Mouse (Mus musculus) liver, embryonic 14.5 days (tissue): ENCODE measurements around the gene Usp24. TPM values are rescaled to one million over a fixed set of nuclear protein-coding genes. Genes with fewer than 3 reads are reported as not detected.
A peak's percentile ranks its signal among the peaks of the same experiment; 100 is the strongest.

Experiments
- ATAC-seq: fragments of 200-750 bp; cut with Nextera tagmentation; 2 replicates; pipeline ENCODE4 v1.8.0; 2017; ENCODE audit warnings: moderate number of reproducible peaks, mild to moderate bottlenecking, moderate library complexity; ENCODE audit not compliant: insufficient read depth
- DNase-seq, 3 experiments: peaks; one replicate each; pipeline ENCODE4 v3.0.0-alpha.2; 2012 to 2013; ENCODE audit warnings: low read depth in 3 of 3, low spot score in 3 of 3
- H3K27ac ChIP-seq: fragments of 300-500 bp; sonication (generic); 2 replicates; pipeline ENCODE4 v1.5.1; 2014; ENCODE audit warnings: moderate library complexity, mild to moderate bottlenecking, control low read depth, inconsistent platforms
- H3K27me3 ChIP-seq: fragments of 300-500 bp; sonication (generic); 2 replicates; pipeline ENCODE4 v1.6.1; 2014; ENCODE audit warnings: mild to moderate bottlenecking, low read length, moderate library complexity; ENCODE audit not compliant: control insufficient read depth, insufficient read depth
- H3K36me3 ChIP-seq: fragments of 300-500 bp; sonication (generic); replicated peaks from 2 replicates; pipeline ENCODE4 v1.6.1; 2014; ENCODE audit warnings: low read depth; ENCODE audit not compliant: control insufficient read depth, insufficient read depth
- H3K4me1 ChIP-seq, 2 experiments: fragments of 200-500 bp in 1 of 2; fragments of 300-500 bp in 1 of 2; sonication (generic) in 1 of 2; replicated peaks; 2 replicates each; pipeline ENCODE4 v1.6.1; 2012 to 2014; ENCODE audit warnings: antibody characterized with exemption in 1 of 2, inconsistent platforms in 1 of 2, low read length in 1 of 2; ENCODE audit not compliant: control insufficient read depth in 2 of 2, insufficient read depth in 2 of 2
- H3K4me2 ChIP-seq: fragments of 300-500 bp; sonication (generic); 2 replicates; pipeline ENCODE4 v1.6.1; 2014; ENCODE audit warnings: low read depth, mild to moderate bottlenecking, control low read depth, moderate library complexity
- H3K4me3 ChIP-seq, 2 experiments: fragments of 200-500 bp in 1 of 2; fragments of 300-500 bp in 1 of 2; sonication (generic) in 1 of 2; 2 replicates each; pipeline ENCODE4 v1.5.1; 2012 to 2014; ENCODE audit warnings: low read depth in 2 of 2, low read length in 2 of 2, mild to moderate bottlenecking in 2 of 2, control low read depth in 1 of 2, inconsistent platforms in 1 of 2, moderate library complexity in 1 of 2; ENCODE audit not compliant: insufficient read depth in 1 of 2
- H3K9ac ChIP-seq: fragments of 300-500 bp; sonication (generic); replicated peaks from 2 replicates; pipeline ENCODE4 v1.6.1; 2014; ENCODE audit warnings: mild to moderate bottlenecking, control low read depth, moderate library complexity
- H3K9me3 ChIP-seq: fragments of 300-500 bp; sonication (generic); 2 replicates; pipeline ENCODE4 v1.6.1; 2016; ENCODE audit warnings: low read length, mixed read lengths; ENCODE audit not compliant: control insufficient read depth
- CTCF ChIP-seq: IDR thresholded peaks from 2 replicates; pipeline ENCODE4 v1.5.1; 2016; ENCODE audit warnings: antibody characterized with exemption, low read depth, control low read depth
- EP300 ChIP-seq: IDR thresholded peaks from 2 replicates; pipeline ENCODE4 v1.6.1; 2016; ENCODE audit warnings: antibody characterized with exemption, low read depth
- WGBS: fragments of 180-500 bp; shearing (Covaris S2); extraction: QIAGEN DNeasy Blood & Tissue Kit; methylation state at CpG from one replicate; pipeline ENCODE4 v1.1.7; 2014; ENCODE audit not compliant: insufficient replicate concordance; 5-methylcytosine and 5-hydroxymethylcytosine counted together
- polyA plus RNA-seq, 2 experiments: library from polyadenylated mRNA; depleted of rRNA in 1 of 2; stranded (reverse) in 1 of 2; unstranded in 1 of 2; fragments of >200 nt; fragmentation: Nextera tagmentation in 1 of 2; extraction: Ambion mirVana in 1 of 2; gene quantifications; 2 replicates each; pipeline versions ENCODE4 v1.2.1 to v1.2.3; 2012 to 2014

The Usp24 gene
- polyA plus RNA-seq, 2 experiments: 6.4 to 6.8 TPM

- WGBS: 54% methylated on average over 9 of the region's 9 CpGs
- H3K9ac ChIP-seq: no peak overlapping the region
- H3K27me3 ChIP-seq: peaks cover 17% of the 10 kb centered on the region
- H3K27ac ChIP-seq: no peak overlapping the region
- TF ChIP-seq CTCF: no peak
- TF ChIP-seq EP300: no peak
- peak overlapping the region; percentile 16 for H3K4me2 ChIP-seq
- H3K4me1 ChIP-seq: no peaks in the 10 kb centered on the region; a peak in 1 of 4 replicates
- no peak for ATAC-seq
- DNase-seq: no peak
- H3K36me3 ChIP-seq: no peaks in the 10 kb centered on the region
- H3K9me3 ChIP-seq: no peaks in the 10 kb centered on the region
- peak overlapping the region; percentile 17 to 44; a peak in 3 of 4 replicates for H3K4me3 ChIP-seq
Measured at GRCm38 (mm10) chr4:106462016-106462415, 146.0 kb downstream of the Usp24 start.

- 30% methylated on average over 5 of the region's 5 CpGs for WGBS
- Histone ChIP-seq H3K4me2 (peak overlapping the region; percentile 16), H3K27me3 (peaks cover 17% of the 10 kb centered on the region), H3K4me3 (peak overlapping the region; percentile 50), H3K36me3 (no peaks in the 10 kb centered on the region), H3K27ac (no peak overlapping the region), H3K9ac (no peak overlapping the region), H3K9me3 (no peaks in the 10 kb centered on the region), H3K4me1 (no peaks in the 10 kb centered on the region; a peak in 1 of 4 replicates)
- DNase-seq (no peak), ATAC-seq (no peak)
- no peak for TF ChIP-seq CTCF
- TF ChIP-seq EP300: no peak
Measured at GRCm38 (mm10) chr4:106462524-106462923, 146.5 kb downstream of the Usp24 start.

- no peak for DNase-seq
- Histone ChIP-seq H3K36me3 (no peaks in the 10 kb centered on the region), H3K27me3 (peaks cover 17% of the 10 kb centered on the region), H3K4me3 (peak overlapping the region; percentile 50), H3K27ac (no peak overlapping the region), H3K9me3 (no peaks in the 10 kb centered on the region), H3K4me1 (no peaks in the 10 kb centered on the region; a peak in 1 of 4 replicates), H3K4me2 (peak overlapping the region; percentile 24; the same call in 1 of the 2 replicates), H3K9ac (0 out of 2 replicates have a peak overlapping the region, but pooled peaks have one; percentile 18)
- 29% methylated on average over 21 of the region's 21 CpGs for WGBS
- 0 out of 2 replicates have a peak, but pooled peaks have one; percentile 1 for ATAC-seq
- no peak for TF ChIP-seq EP300
- TF ChIP-seq CTCF: no peak
Measured at GRCm38 (mm10) chr4:106463174-106463801, 147.3 kb downstream of the Usp24 start.

- Histone ChIP-seq H3K4me1 (no peaks in the 10 kb centered on the region), H3K9me3 (no peaks in the 10 kb centered on the region), H3K27me3 (peaks cover 17% of the 10 kb centered on the region), H3K4me2 (no peak overlapping the region), H3K27ac (no peak overlapping the region), H3K36me3 (no peaks in the 10 kb centered on the region), H3K9ac (no peak overlapping the region), H3K4me3 (no peak overlapping the region)
- WGBS: 58% methylated on average over 13 of the region's 13 CpGs
- DNase-seq: no peak
- no peak for TF ChIP-seq CTCF
- TF ChIP-seq EP300: no peak
- no peak for ATAC-seq
Measured at GRCm38 (mm10) chr4:106467420-106468110, 151.6 kb downstream of the Usp24 start.

GRCm38 (mm10) chr4:106470921-106471320 lies 154.9 kb downstream of the Usp24 start:
- H3K4me2 ChIP-seq: no peak overlapping the region
- ATAC-seq: no peak
- H3K4me3 ChIP-seq: no peak overlapping the region
- TF ChIP-seq EP300 (no peak), CTCF (no peak)
- no peaks in the 10 kb centered on the region for H3K36me3 ChIP-seq
- H3K9ac ChIP-seq: no peak overlapping the region
- H3K27ac ChIP-seq: no peak overlapping the region
- H3K27me3 ChIP-seq: no peaks in the 10 kb centered on the region
- DNase-seq: no peak
- no peaks in the 10 kb centered on the region for H3K4me1 ChIP-seq
- H3K9me3 ChIP-seq: no peaks in the 10 kb centered on the region
- 47% methylated on average over 5 of the region's 5 CpGs for WGBS
